Mouse (Mus musculus): Measurements from ENCODE around the gene Atg9a.

DNA sequence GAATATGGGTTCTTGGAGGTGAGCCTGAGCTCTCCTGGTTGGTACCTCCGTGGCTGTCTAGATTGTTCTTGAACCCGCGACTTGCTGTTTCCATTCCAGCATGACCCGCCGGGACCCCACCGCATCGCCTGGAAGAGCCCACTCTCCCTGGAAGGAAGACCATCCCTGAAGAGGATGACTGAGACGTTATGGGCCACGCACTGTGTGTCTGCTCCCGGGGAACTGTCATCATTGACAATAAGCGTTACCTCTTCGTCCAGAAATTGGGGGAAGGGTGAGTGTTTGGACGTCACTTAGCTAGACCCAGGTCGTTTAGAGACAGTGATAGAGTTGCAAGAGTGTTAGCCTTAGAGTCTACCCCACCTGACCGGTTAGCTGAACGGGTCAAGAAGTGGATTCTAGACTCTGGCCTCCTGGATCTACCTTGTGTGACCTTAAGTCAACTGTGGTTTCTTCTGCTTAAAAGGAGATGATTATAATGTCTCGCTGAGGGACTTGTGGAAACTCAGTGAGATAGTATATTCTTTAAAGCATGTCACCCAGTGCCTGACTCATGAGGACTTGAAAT lies 19.2 kb upstream of the Atg9a start:
- TF ChIP-seq POLR2A (IDR thresholded peaks at IDR 0.05; ENCODE audit: low read depth, low read length) (no peak), CTCF (IDR thresholded peaks at IDR 0.05; ENCODE audit: extremely low read depth, insufficient read depth, insufficient read length, insufficient replicate concordance) (no peak)

All from spleen, adult 2 months (tissue).